Mouse (Mus musculus): ENCODE measurements at regions not wholly inside any gene's neighbourhood (a gene's known extent, or its start where the extent isn't known, plus 50 kb on each side); places are given as distances from the start of the nearest gene placed in this dataset.

GRCm38 (mm10) chr8:101366722-101367121 lies 1418.7 kb downstream of the Cdh11 start:
- H3K9ac ChIP-seq (ENCODE audit: low read depth, low read length), result no peak overlapping the region
- H3K79me2 ChIP-seq (ENCODE audit: control insufficient read depth, insufficient read depth, low read length), result no peaks in the 10 kb centered on the region
- no peaks in the 10 kb centered on the region for H3K36me3 ChIP-seq (ENCODE audit: control insufficient read depth, insufficient read depth, low read length)
- H3K4me3 ChIP-seq (ENCODE audit: insufficient read depth, low read depth, low read length), result no peak overlapping the region
- no peaks in the 10 kb centered on the region for H3K27me3 ChIP-seq (ENCODE audit: control insufficient read depth, insufficient read depth, low read length)
- no peak overlapping the region for H3K27ac ChIP-seq (replicated peaks; ENCODE audit: insufficient read depth, low read depth, low read length)
- H3K4me1 ChIP-seq (ENCODE audit: control insufficient read depth, insufficient read depth, low read length), result no peaks in the 10 kb centered on the region
- WGBS, result 78% methylated on average over 1 of the region's 1 CpGs
- DNase-seq (ENCODE audit: extremely low read depth, low read depth, low spot score), result no peak
- TF ChIP-seq POLR2A (IDR thresholded peaks at IDR 0.05; ENCODE audit: extremely low read depth, insufficient read depth, low read length) (no peak), CTCF (IDR thresholded peaks at IDR 0.05; ENCODE audit: low read depth, low read length) (no peak)

GRCm38 (mm10) chr8:101350848-101351247 lies 1434.6 kb downstream of the Cdh11 start:
- H3K79me2 ChIP-seq (ENCODE audit: control insufficient read depth, insufficient read depth, low read length), result no peaks in the 10 kb centered on the region

DNA sequence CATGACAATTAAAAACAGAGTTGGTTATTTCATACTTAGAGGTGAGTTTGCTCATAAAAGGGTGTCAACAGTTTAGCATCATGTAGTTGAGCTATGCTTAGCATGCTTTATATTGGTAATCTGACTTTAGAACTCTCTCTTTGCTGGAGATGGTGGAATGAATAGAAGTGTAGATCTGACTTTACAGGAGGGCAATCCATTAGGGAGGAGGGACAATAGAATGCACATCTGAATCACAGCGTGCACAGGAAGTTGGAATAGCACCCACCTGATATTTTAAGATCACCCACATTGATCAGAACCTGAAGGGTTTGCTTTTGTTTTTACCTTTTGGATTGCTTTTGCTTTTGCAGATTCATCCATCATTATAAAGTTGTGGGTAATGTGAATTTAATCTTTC lies 1435.7 kb downstream of the Cdh11 start:
- no peak for TF ChIP-seq POLR2A (IDR thresholded peaks at IDR 0.05; ENCODE audit: extremely low read depth, insufficient read depth, low read length)
- Histone ChIP-seq H3K4me3 (ENCODE audit: insufficient read depth, low read depth, low read length) (no peak overlapping the region), H3K4me1 (ENCODE audit: control insufficient read depth, insufficient read depth, low read length) (peaks cover 11% of the 10 kb centered on the region; the same call in 1 of the 2 replicates), H3K27me3 (ENCODE audit: control insufficient read depth, insufficient read depth, low read length) (no peaks in the 10 kb centered on the region), H3K27ac (replicated peaks; ENCODE audit: insufficient read depth, low read depth, low read length) (no peak overlapping the region), H3K9ac (ENCODE audit: low read depth, low read length) (no peak overlapping the region), H3K79me2 (ENCODE audit: control insufficient read depth, insufficient read depth, low read length) (no peaks in the 10 kb centered on the region), H3K36me3 (ENCODE audit: control insufficient read depth, insufficient read depth, low read length) (no peaks in the 10 kb centered on the region)
- WGBS, result 67% methylated on average over 1 of the region's 1 CpGs
- DNase-seq (ENCODE audit: extremely low read depth, low read depth, low spot score), result no peak

More at GRCm38 (mm10) chr8:101350848-101351247, 1434.6 kb downstream of the Cdh11 start:
- H3K4me1 ChIP-seq (ENCODE audit: control insufficient read depth, insufficient read depth, low read length), result peaks cover 11% of the 10 kb centered on the region; the same call in 1 of the 2 replicates
- WGBS, result 36% methylated on average over 5 of the region's 5 CpGs
- H3K27ac ChIP-seq (replicated peaks; ENCODE audit: insufficient read depth, low read depth, low read length), result no peak overlapping the region
- H3K4me3 ChIP-seq (ENCODE audit: insufficient read depth, low read depth, low read length), result no peak overlapping the region
- no peaks in the 10 kb centered on the region for H3K36me3 ChIP-seq (ENCODE audit: control insufficient read depth, insufficient read depth, low read length)
- no peaks in the 10 kb centered on the region for H3K27me3 ChIP-seq (ENCODE audit: control insufficient read depth, insufficient read depth, low read length)
- TF ChIP-seq POLR2A (IDR thresholded peaks at IDR 0.05; ENCODE audit: extremely low read depth, insufficient read depth, low read length) (no peak), CTCF (IDR thresholded peaks at IDR 0.05; ENCODE audit: low read depth, low read length) (no peak)
- DNase-seq (ENCODE audit: extremely low read depth, low read depth, low spot score), result no peak
- H3K9ac ChIP-seq (ENCODE audit: low read depth, low read length), result no peak overlapping the region

DNA sequence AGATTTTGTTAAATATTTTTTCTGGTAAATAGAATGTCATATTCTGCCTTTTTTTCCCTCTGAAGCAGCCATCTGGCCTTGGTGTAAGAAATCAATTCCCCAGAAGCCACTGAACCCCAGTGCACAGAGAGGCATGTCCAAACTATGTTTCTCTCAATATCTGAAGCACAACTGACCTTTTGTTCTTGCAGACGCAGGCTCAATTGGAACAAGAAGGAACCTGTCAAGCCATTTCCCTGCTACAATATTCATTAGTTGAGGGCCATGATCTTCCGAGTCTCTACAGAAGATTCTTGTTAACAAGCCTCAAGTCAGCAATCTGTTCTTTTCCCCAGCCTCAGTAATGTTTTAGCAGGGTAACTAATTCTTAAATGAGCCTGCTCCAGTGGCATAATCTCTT lies 1456.2 kb downstream of the Cdh11 start:
- 45% methylated on average over 2 of the region's 2 CpGs for WGBS
- peak; percentile 34 for DNase-seq (ENCODE audit: extremely low read depth, low read depth, low spot score)
- no peak overlapping the region for H3K9ac ChIP-seq (ENCODE audit: low read depth, low read length)
- no peaks in the 10 kb centered on the region; the same call in 1 of the 2 replicates for H3K4me1 ChIP-seq (ENCODE audit: control insufficient read depth, insufficient read depth, low read length)
- no peaks in the 10 kb centered on the region for H3K27me3 ChIP-seq (ENCODE audit: control insufficient read depth, insufficient read depth, low read length)
- H3K36me3 ChIP-seq (ENCODE audit: control insufficient read depth, insufficient read depth, low read length), result no peaks in the 10 kb centered on the region
- H3K27ac ChIP-seq (replicated peaks; ENCODE audit: insufficient read depth, low read depth, low read length), result no peak overlapping the region
- no peaks in the 10 kb centered on the region for H3K79me2 ChIP-seq (ENCODE audit: control insufficient read depth, insufficient read depth, low read length)
- no peak for TF ChIP-seq POLR2A (IDR thresholded peaks at IDR 0.05; ENCODE audit: extremely low read depth, insufficient read depth, low read length)
- TF ChIP-seq CTCF (IDR thresholded peaks at IDR 0.05; ENCODE audit: low read depth, low read length), result no peak
- no peak overlapping the region for H3K4me3 ChIP-seq (ENCODE audit: insufficient read depth, low read depth, low read length)

- H3K4me3 ChIP-seq (ENCODE audit: insufficient read depth, low read depth, low read length), result no peak overlapping the region
- TF ChIP-seq CTCF (IDR thresholded peaks at IDR 0.05; ENCODE audit: low read depth, low read length), result no peak
- TF ChIP-seq POLR2A (IDR thresholded peaks at IDR 0.05; ENCODE audit: extremely low read depth, insufficient read depth, low read length), result no peak
- 78% methylated on average over 4 of the region's 4 CpGs for WGBS
- no peak overlapping the region for H3K27ac ChIP-seq (replicated peaks; ENCODE audit: insufficient read depth, low read depth, low read length)
- no peaks in the 10 kb centered on the region for H3K27me3 ChIP-seq (ENCODE audit: control insufficient read depth, insufficient read depth, low read length)
- no peaks in the 10 kb centered on the region for H3K79me2 ChIP-seq (ENCODE audit: control insufficient read depth, insufficient read depth, low read length)
- H3K36me3 ChIP-seq (ENCODE audit: control insufficient read depth, insufficient read depth, low read length), result no peaks in the 10 kb centered on the region
- DNase-seq (ENCODE audit: extremely low read depth, low read depth, low spot score), result no peak
- H3K9ac ChIP-seq (ENCODE audit: low read depth, low read length), result no peak overlapping the region
- H3K4me1 ChIP-seq (ENCODE audit: control insufficient read depth, insufficient read depth, low read length), result no peaks in the 10 kb centered on the region; the same call in 1 of the 2 replicates
Observed at GRCm38 (mm10) chr8:101328780-101329179, 1456.7 kb downstream of the Cdh11 start.

DNA sequence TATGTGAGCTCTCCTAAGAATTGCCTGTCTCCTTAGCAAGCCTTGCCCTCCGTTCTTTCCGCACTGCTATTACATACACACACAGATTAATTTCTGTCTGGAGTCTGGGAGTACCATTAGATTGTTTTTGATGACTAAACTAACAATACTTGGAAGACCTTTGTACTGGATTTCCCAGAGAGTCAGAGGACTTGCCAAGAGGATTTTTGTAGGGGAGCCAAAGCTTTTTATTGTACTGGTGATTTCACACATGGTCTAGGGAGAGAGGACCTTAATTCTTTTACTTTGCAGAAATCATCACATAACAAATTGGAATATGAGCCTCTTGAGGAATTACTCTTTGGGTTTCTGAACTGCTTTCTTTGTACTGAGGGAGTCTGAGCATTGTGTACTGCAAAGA lies 1486.9 kb downstream of the Cdh11 start:
- DNase-seq (ENCODE audit: extremely low read depth, low read depth, low spot score), result peak; percentile 85
- no peak overlapping the region for H3K9ac ChIP-seq (ENCODE audit: low read depth, low read length)
- no peaks in the 10 kb centered on the region for H3K79me2 ChIP-seq (ENCODE audit: control insufficient read depth, insufficient read depth, low read length)
- no peak for TF ChIP-seq CTCF (IDR thresholded peaks at IDR 0.05; ENCODE audit: low read depth, low read length)
- TF ChIP-seq POLR2A (IDR thresholded peaks at IDR 0.05; ENCODE audit: extremely low read depth, insufficient read depth, low read length), result no peak
- H3K36me3 ChIP-seq (ENCODE audit: control insufficient read depth, insufficient read depth, low read length), result no peaks in the 10 kb centered on the region
- H3K27me3 ChIP-seq (ENCODE audit: control insufficient read depth, insufficient read depth, low read length), result no peaks in the 10 kb centered on the region
- no peaks in the 10 kb centered on the region for H3K4me1 ChIP-seq (ENCODE audit: control insufficient read depth, insufficient read depth, low read length)
- no peak overlapping the region for H3K27ac ChIP-seq (replicated peaks; ENCODE audit: insufficient read depth, low read depth, low read length)
- 41% methylated on average over 2 of the region's 2 CpGs for WGBS
- no peak overlapping the region for H3K4me3 ChIP-seq (ENCODE audit: insufficient read depth, low read depth, low read length)

Data from liver, adult 2 months (tissue).